Mouse (Mus musculus) heart, adult 2 months (tissue): ENCODE results near the gene Wtap. TPM values are rescaled to one million over a fixed set of nuclear protein-coding genes. Genes with fewer than 3 reads are reported as not detected.
"Not testable (repeated sequence)": the region's sequence is repeated elsewhere in the genome, so short reads cannot be mapped to it uniquely, and the experiment has no call there.

Experiments
- DNase-seq, 2 experiments: peaks; one replicate each; pipeline ENCODE4 v3.0.0; 2021
- H3K27ac ChIP-seq: fragments of 200-600 bp; 2 replicates; pipeline ENCODE4 v1.8.1; 2022
- H3K27me3 ChIP-seq: fragments of 200-500 bp; 2 replicates; pipeline ENCODE4 v1.6.1; 2012; ENCODE audit warnings: mild to moderate bottlenecking, low read length, inconsistent platforms, mixed read lengths; ENCODE audit not compliant: control insufficient read depth, insufficient read depth
- H3K36me3 ChIP-seq: fragments of 200-500 bp; 2 replicates; pipeline ENCODE4 v1.6.1; 2012; ENCODE audit warnings: low read length, inconsistent platforms; ENCODE audit not compliant: control insufficient read depth, insufficient read depth
- H3K4me1 ChIP-seq: fragments of 200-500 bp; 2 replicates; pipeline ENCODE4 v1.6.1; 2011; ENCODE audit warnings: low read length; ENCODE audit not compliant: control insufficient read depth, insufficient read depth
- H3K4me3 ChIP-seq: fragments of 200-600 bp; 2 replicates; pipeline ENCODE4 v1.8.1; 2022
- H3K79me2 ChIP-seq: fragments of 200-500 bp; replicated peaks from 2 replicates; pipeline ENCODE4 v1.6.1; 2012; ENCODE audit warnings: mild to moderate bottlenecking, inconsistent platforms, low read length, moderate library complexity, mixed read lengths; ENCODE audit not compliant: control insufficient read depth, insufficient read depth
- H3K9ac ChIP-seq: fragments of 200-500 bp; 2 replicates; pipeline ENCODE4 v1.6.1; 2012; ENCODE audit warnings: low read depth, mild to moderate bottlenecking, control low read depth, inconsistent platforms, low read length, mixed read lengths
- CTCF ChIP-seq: fragments of 200-600 bp; IDR thresholded peaks from 2 replicates; pipeline ENCODE4 v1.8.1; 2022; ENCODE audit warnings: antibody characterized with exemption, mild to moderate bottlenecking, moderate library complexity
- EP300 ChIP-seq: fragments of 200-500 bp; IDR thresholded peaks from 2 replicates; pipeline ENCODE4 v1.6.1; 2011; ENCODE audit warnings: low read depth, low read length, control low read depth; ENCODE audit not compliant: insufficient read depth
- POLR2A ChIP-seq: fragments of 200-500 bp; IDR thresholded peaks from 2 replicates; pipeline ENCODE4 v1.6.1; 2011; ENCODE audit warnings: mild to moderate bottlenecking, low read depth, low read length, control low read depth; ENCODE audit not compliant: insufficient read depth
- WGBS: fragments of 180-500 bp; shearing (Covaris S2); methylation state at CpG from one replicate; pipeline ENCODE4 v1.1.7; 2018; 5-methylcytosine and 5-hydroxymethylcytosine counted together
- intact Hi-C: fragments of 180-260 bp; cut with DNase I; formaldehyde crosslinking; loops from one replicate; pipeline ENCODE4 v1.15.1; 2025
- polyA plus RNA-seq: library from polyadenylated mRNA; depleted of rRNA; stranded (reverse); fragments of >200 nt; gene quantifications from 2 replicates; pipeline ENCODE4 v1.2.3, GENCODE M21; 2012
- total RNA-seq, 2 experiments: library from RNA; stranded (reverse); gene quantifications; 2 replicates each; pipeline ENCODE4 v1.2.3; 2021

Gene Wtap
- total and polyA plus RNA-seq, 3 experiments, result 12.3 to 34.0 (median 30.7) TPM

GRCm38 (mm10) chr17:12988096-12988495 lies 5.9 kb downstream of the Wtap start:
- TF ChIP-seq CTCF, result peak; percentile 41
- H3K36me3 ChIP-seq, result peaks cover 29% of the 10 kb centered on the region
- H3K4me1 ChIP-seq, H3K27ac ChIP-seq, intact Hi-C loops, H3K4me3 ChIP-seq, H3K9ac ChIP-seq, H3K79me2 ChIP-seq, DNase-seq, H3K27me3 ChIP-seq: not testable (repeated sequence)
- WGBS, result 90% methylated on average over 8 of the region's 8 CpGs

DNA sequence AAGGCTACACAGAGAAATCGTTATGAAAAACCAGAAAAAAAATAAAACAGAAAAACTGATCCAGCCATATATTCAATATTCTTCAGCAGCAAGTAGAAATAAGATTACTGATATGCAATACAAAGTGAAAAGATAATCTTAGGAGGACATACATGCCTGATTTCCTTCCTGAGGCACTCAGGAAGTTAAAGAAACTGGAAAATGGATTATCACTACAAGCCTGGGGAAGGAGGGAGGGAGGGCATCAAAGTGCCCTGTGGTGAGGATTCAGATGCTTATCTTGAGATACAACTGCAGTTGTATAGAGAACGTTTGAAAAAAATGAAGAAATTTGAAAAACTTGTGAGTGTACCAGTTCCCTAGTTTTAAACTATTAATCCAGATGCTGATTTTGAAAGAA lies 10.0 kb downstream of the Wtap start:
- H3K36me3 ChIP-seq, result peaks cover 37% of the 10 kb centered on the region
- no peak for TF ChIP-seq EP300
- no peak for TF ChIP-seq POLR2A
- no peak for TF ChIP-seq CTCF
- WGBS, result 43% methylated on average over 2 of the region's 2 CpGs
- intact Hi-C loops, result no loop called here
- no peak for DNase-seq
- no peak overlapping the region for H3K9ac ChIP-seq
- no peak overlapping the region for H3K27ac ChIP-seq
- no peaks in the 10 kb centered on the region for H3K27me3 ChIP-seq
- peaks cover 1% of the 10 kb centered on the region for H3K4me1 ChIP-seq
- peaks cover 3% of the 10 kb centered on the region; the same call in 1 of the 2 replicates for H3K79me2 ChIP-seq
- H3K4me3 ChIP-seq, result no peak overlapping the region

GRCm38 (mm10) chr17:12978546-12978945 lies 15.4 kb downstream of the Wtap start:
- 94% methylated on average over 1 of the region's 1 CpGs for WGBS
- TF ChIP-seq EP300, result no peak
- TF ChIP-seq POLR2A, result no peak
- no peak for TF ChIP-seq CTCF
- no peaks in the 10 kb centered on the region for H3K4me1 ChIP-seq
- peaks cover 31% of the 10 kb centered on the region for H3K36me3 ChIP-seq
- H3K27me3 ChIP-seq, result no peaks in the 10 kb centered on the region
- H3K79me2 ChIP-seq, result peaks cover 3% of the 10 kb centered on the region; the same call in 1 of the 2 replicates
- no peak overlapping the region for H3K9ac ChIP-seq
- no peak for DNase-seq
- intact Hi-C loops, result no loop called here
- H3K27ac ChIP-seq, result no peak overlapping the region
- no peak overlapping the region for H3K4me3 ChIP-seq

DNA sequence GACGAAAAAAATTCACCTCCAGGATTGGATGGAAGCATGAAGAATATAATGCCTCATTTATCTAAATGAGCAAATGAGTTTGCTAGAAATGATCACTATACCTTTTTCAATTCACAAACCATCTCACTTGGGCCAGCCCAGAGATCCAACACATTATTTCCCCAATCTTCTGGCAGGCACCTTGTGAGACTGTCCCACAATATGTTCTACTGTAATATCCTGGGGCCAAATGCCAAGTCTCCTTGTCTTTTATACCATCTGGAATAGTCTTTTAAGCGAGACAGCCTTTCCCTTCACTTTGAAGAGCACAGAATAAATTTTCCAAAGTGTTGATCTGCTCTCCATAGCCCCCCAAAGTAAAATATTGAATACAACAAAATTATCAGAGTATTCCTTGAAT lies 20.1 kb downstream of the Wtap start:
- no peak for DNase-seq
- Histone ChIP-seq H3K36me3 (peaks cover 9% of the 10 kb centered on the region), H3K9ac (no peak overlapping the region), H3K4me1 (no peaks in the 10 kb centered on the region), H3K4me3 (no peak overlapping the region), H3K79me2 (no peaks in the 10 kb centered on the region), H3K27ac (no peak overlapping the region), H3K27me3 (no peaks in the 10 kb centered on the region)
- intact Hi-C loops, result no loop called here
- TF ChIP-seq POLR2A (no peak), EP300 (no peak), CTCF (no peak)
- WGBS, result 65% methylated on average over 2 of the region's 2 CpGs

- 91% methylated on average over 2 of the region's 2 CpGs for WGBS
- H3K4me3 ChIP-seq, result no peak overlapping the region
- no peak for DNase-seq
- no peak overlapping the region for H3K27ac ChIP-seq
- H3K27me3 ChIP-seq, result no peaks in the 10 kb centered on the region
- TF ChIP-seq CTCF (no peak), EP300 (no peak)
- H3K36me3 ChIP-seq, result no peaks in the 10 kb centered on the region; the same call in none of the 2 replicates
- no peaks in the 10 kb centered on the region for H3K4me1 ChIP-seq
- H3K9ac ChIP-seq, result no peak overlapping the region
- intact Hi-C loops, result no loop called here
- no peaks in the 10 kb centered on the region for H3K79me2 ChIP-seq
These were observed 26.8 kb downstream of the Wtap start for GRCm38 (mm10) chr17:12967173-12967572.

DNA sequence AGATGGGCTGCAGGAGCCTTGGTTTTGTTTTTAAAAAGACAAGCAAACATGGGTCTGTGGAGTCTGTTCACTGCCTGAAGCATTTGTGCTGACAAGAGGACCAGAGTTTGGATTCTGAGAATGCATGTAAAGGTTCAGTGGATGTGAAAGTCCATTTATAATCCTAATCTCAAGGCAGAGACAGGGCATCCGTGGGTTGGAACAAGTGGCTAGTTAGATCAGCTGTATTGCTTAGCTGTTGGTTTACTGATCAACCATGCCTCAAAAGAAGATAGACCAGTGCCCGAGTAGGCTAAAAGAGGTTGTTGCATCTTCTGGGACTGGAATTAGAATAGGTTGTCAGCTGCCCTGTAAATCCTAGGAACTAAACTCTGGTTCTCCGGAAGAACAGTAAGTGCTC lies 30.5 kb downstream of the Wtap start:
- Histone ChIP-seq H3K79me2 (no peaks in the 10 kb centered on the region), H3K4me1 (peaks cover 3% of the 10 kb centered on the region; the same call in 1 of the 2 replicates), H3K27ac (no peak overlapping the region), H3K36me3 (no peaks in the 10 kb centered on the region), H3K27me3 (no peaks in the 10 kb centered on the region), H3K9ac (no peak overlapping the region), H3K4me3 (no peak overlapping the region)
- TF ChIP-seq CTCF, result no peak
- TF ChIP-seq EP300, result no peak
- TF ChIP-seq POLR2A, result no peak
- no peak for DNase-seq
- 69% methylated on average over 3 of the region's 3 CpGs for WGBS
- intact Hi-C loops, result loop anchor here (5.0 kb wide), 1 partner anchor 46 kb away; the partner anchor contains the start of genes Mrpl18 and Tcp1
